Mouse (Mus musculus): Measurements from ENCODE around the gene Gm21739. TPM values are rescaled to one million over a fixed set of nuclear protein-coding genes. Genes with fewer than 3 reads are reported as not detected.
"Not testable (repeated sequence)": the region's sequence is repeated elsewhere in the genome, so short reads cannot be mapped to it uniquely, and the experiment has no call there.

Gm21739 gene
- polyA plus RNA-seq (2015; fragmentation: Nextera tagmentation; extraction: Ambion mirVana): not detected in 2 replicates

- H3K27me3 ChIP-seq (ENCODE audit: insufficient read depth, low read length); H3K4me1 ChIP-seq (ENCODE audit: insufficient read depth, low read length); H3K36me3 ChIP-seq (ENCODE audit: insufficient read depth, low read length); H3K4me2 ChIP-seq (replicated peaks; ENCODE audit: low read depth, low read length); H3K9me3 ChIP-seq (ENCODE audit: low read length); H3K4me3 ChIP-seq (ENCODE audit: low read length); H3K9ac ChIP-seq (replicated peaks; ENCODE audit: low read length); H3K27ac ChIP-seq (ENCODE audit: low read length); ATAC-seq (ENCODE audit: low FRiP score, low TSS enrichment): not testable (repeated sequence)
- no CpG with 5 or more reads among the region's 6 CpGs for WGBS
These were observed at the start of gene Gm21739 for GRCm38 (mm10) chrY:44264344-44264743. TSS of gene Gm21739 (minus strand) at chrY:44264444.
